Comparison of ENCODE assay signal across 20 mouse cellular contexts in the genomic region with DNA sequence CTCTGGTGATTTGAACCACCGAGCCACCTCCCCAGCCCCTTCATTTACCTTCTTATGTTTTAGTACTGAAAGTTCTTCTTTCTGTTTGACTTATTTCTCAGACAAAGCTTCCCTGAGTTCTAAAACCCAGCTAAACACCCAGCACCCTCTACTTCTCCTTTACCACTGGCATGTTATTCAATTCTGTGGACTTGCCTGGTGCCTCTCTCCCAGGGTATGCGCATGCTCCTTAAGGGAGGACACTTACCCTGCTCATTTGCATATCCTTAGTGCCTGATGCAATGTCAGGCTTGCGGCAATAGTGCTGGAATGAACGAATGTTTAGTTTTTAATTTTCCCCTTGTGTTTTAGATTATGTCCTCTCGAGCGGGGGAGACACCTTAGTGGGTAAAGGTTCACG. TPM values are rescaled to one million over a fixed set of nuclear protein-coding genes. Genes with fewer than 3 reads are reported as not detected.
DNase-seq lines count a peak whose midpoint lies in the region; ATAC-seq lines count a peak whose summit lies in the region.
"Had no signal": no experiment of that assay in that cellular context is flagged by ENCODE, and none has a peak within 500 bp of the region (broad histone marks: within the 10 kb centered on the region; RNA-seq: fewer than 3 reads in every experiment).

No protein-coding gene starts in this region.

- no peaks in the 10 kb centered on the region for H3K4me1 ChIP-seq in kidney, embryonic 16.5 days (ENCODE audit: insufficient read depth, low read length)
- H3K4me1 ChIP-seq: forebrain, embryonic 13.5 days; neural tube, embryonic 13.5 days had no signal

- no peak overlapping the region for H3K4me2 ChIP-seq in kidney, embryonic 16.5 days (replicated peaks; ENCODE audit: low read depth, low read length)
- H3K4me2 ChIP-seq: forebrain, embryonic 13.5 days; liver, embryonic 11.5 days; neural tube, embryonic 13.5 days had no signal

- no peak overlapping the region for H3K4me3 ChIP-seq in kidney, embryonic 16.5 days (ENCODE audit: low read length)
- H3K4me3 ChIP-seq: forebrain, embryonic 13.5 days; neural tube, embryonic 13.5 days had no signal

- ATAC-seq in megakaryocyte, adult 5-6 weeks (ENCODE audit: poor library complexity, severe bottlenecking), result peak; percentile 93
- no peak for ATAC-seq in kidney, embryonic 16.5 days (ENCODE audit: low FRiP score, low TSS enrichment)
- ATAC-seq: forebrain, embryonic 13.5 days; hindbrain, embryonic 16.5 days; intestine, postnatal 0 days; Patski had no signal

- no peaks in the 10 kb centered on the region for H3K36me3 ChIP-seq in kidney, embryonic 16.5 days (ENCODE audit: insufficient read depth, low read length)
- H3K36me3 ChIP-seq: neural tube, embryonic 13.5 days had no signal

- no peak overlapping the region for H3K27ac ChIP-seq in kidney, embryonic 16.5 days (ENCODE audit: low read length)
- H3K27ac ChIP-seq: forebrain, embryonic 13.5 days; kidney, postnatal 0 days; neural tube, embryonic 13.5 days had no signal

- H3K27me3 ChIP-seq in kidney, embryonic 16.5 days (ENCODE audit: insufficient read depth, low read length), result no peaks in the 10 kb centered on the region
- H3K27me3 ChIP-seq: forebrain, embryonic 13.5 days; neural tube, embryonic 13.5 days had no signal

- H3K9ac ChIP-seq in kidney, embryonic 16.5 days (replicated peaks; ENCODE audit: low read length), result no peak overlapping the region
- H3K9ac ChIP-seq: forebrain, embryonic 13.5 days; neural tube, embryonic 13.5 days had no signal

- no peaks in the 10 kb centered on the region for H3K9me3 ChIP-seq in kidney, embryonic 16.5 days (ENCODE audit: low read length)
- H3K9me3 ChIP-seq: neural tube, embryonic 13.5 days had no signal

- WGBS in kidney, embryonic 16.5 days, result 74% methylated on average over 7 of the region's 7 CpGs

- DNase-seq in adrenal gland, postnatal 10 days, result peak; percentile 30
- DNase-seq in adrenal gland, postnatal 4 days (ENCODE audit: low spot score in 2 of 2), result no peak
- DNase-seq in 416B (ENCODE audit: low read depth) (peak; percentile 46), MEL-GATA-1-ER (ENCODE audit: extremely low read depth, low read depth) (peak; percentile 93)
- DNase-seq in natural killer cell, adult 2 months (ENCODE audit: low spot score in 2 of 2), result no peak
- DNase-seq in thymus, postnatal 14 days, result no peak
- DNase-seq: adrenal gland, postnatal 36 days; cerebellum, adult 9-10 months; gastrocnemius, postnatal 14 days; left cerebral cortex, postnatal 4 days; right cerebral cortex, adult 18-20 months had no signal

RNA-seq across cellular contexts. Expression of a gene that starts 16.8 kb away (rescaled TPM):
- total RNA-seq in adrenal gland, postnatal 10 days (2021), result 10 to 100 TPM in 1 of 2 experiments, 1 to 10 TPM in 1; 7.2 to 12.1 TPM
- total RNA-seq in adrenal gland, postnatal 4 days (2021), result 10 to 100 TPM; 10.8 to 11.1 TPM
- 35.4 and 36.6 TPM in 2 replicates for total RNA-seq in megakaryocyte, adult 5-6 weeks (2015)
- 41.9 and 42.4 TPM in 2 replicates for total RNA-seq in megakaryocyte, adult 5-6 weeks (2017)
- polyA plus RNA-seq in kidney, embryonic 16.5 days (2015; fragmentation: Nextera tagmentation; extraction: Ambion mirVana), result 1.3 and 1.4 TPM in 2 replicates

RNA-seq across cellular contexts. Expression of a gene that starts 50.1 kb away (rescaled TPM):
- 10 to 100 TPM; 12.5 to 16.4 TPM for total RNA-seq in adrenal gland, postnatal 10 days (2021)
- total RNA-seq in adrenal gland, postnatal 4 days (2021), result 10 to 100 TPM; 17.7 to 18.4 TPM
- 25.0 and 26.3 TPM in 2 replicates for total RNA-seq in megakaryocyte, adult 5-6 weeks (2015)
- 48.2 and 63.1 TPM in 2 replicates for total RNA-seq in megakaryocyte, adult 5-6 weeks (2017)
- polyA plus RNA-seq in kidney, embryonic 16.5 days (2015; fragmentation: Nextera tagmentation; extraction: Ambion mirVana), result 4.8 and 5.0 TPM in 2 replicates

RNA-seq across cellular contexts. Expression of a gene that starts 50.8 kb away (rescaled TPM):
- 10 to 100 TPM in 1 of 2 experiments, 1 to 10 TPM in 1; 8.7 to 10.1 TPM for total RNA-seq in adrenal gland, postnatal 10 days (2021)
- total RNA-seq in adrenal gland, postnatal 4 days (2021), result 10 to 100 TPM in 1 of 2 experiments, 1 to 10 TPM in 1; 9.4 to 12.4 TPM
- total RNA-seq in megakaryocyte, adult 5-6 weeks (2015), result 32.6 and 36.5 TPM in 2 replicates
- total RNA-seq in megakaryocyte, adult 5-6 weeks (2017), result 50.0 and 51.3 TPM in 2 replicates
- 3.9 and 4.5 TPM in 2 replicates for polyA plus RNA-seq in kidney, embryonic 16.5 days (2015; fragmentation: Nextera tagmentation; extraction: Ambion mirVana)

Comparison
In these comparisons a context has a peak if more than half of its experiments do, and no peak if none do; other contexts are left out.
1. DNase-seq: peak in adrenal gland, postnatal 10 days (single experiment), 416B (single experiment) and MEL-GATA-1-ER (single experiment); none in adrenal gland, postnatal 4 days (0 of 2), natural killer cell, adult 2 months (0 of 2) and thymus, postnatal 14 days (single experiment).